Mouse (Mus musculus): ENCODE results near the gene Maff. TPM values are rescaled to one million over a fixed set of nuclear protein-coding genes. Genes with fewer than 3 reads are reported as not detected.

Gene Maff
- polyA plus RNA-seq (2012; rRNA removed) = 3.2 and 3.7 TPM in 2 replicates

DNA sequence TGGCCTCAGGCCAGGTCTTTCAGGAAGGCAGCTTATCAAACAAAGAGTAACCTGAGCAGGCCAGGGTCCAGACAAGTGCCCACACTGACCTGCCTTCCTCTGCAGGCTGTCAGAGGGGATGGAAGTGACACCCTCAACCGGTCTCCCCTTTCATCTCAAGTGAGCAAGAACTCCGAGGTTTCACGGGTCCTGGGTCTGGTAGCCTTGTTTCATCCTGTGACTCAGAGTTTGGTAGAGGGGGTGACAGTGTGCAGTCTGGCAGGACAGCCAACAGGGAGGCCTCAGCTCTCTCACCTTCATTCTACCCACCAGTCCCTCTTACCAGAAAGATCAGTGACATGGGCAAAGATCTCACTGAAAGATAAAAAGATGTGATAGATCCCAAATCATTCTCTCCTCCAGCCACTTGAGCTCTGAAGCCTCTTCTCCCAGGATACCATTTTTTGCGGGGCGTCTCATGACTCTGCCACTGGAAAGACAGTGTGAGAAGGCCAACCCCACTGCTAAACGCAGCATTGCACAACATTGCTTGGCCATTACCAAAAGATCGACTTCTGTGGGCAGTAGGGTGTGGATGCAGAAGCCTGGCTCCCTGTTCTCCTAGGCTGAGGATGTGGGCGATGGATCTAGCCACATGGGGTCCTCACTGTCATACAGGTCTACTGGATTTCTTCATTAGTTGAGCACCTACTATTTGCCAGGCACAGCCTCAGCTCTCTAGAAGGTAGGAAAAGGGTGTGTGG lies at the start of gene Maff:
TSS of gene Maff (plus strand) at position 571 of the 743 bp plus-strand sequence.

DNA sequence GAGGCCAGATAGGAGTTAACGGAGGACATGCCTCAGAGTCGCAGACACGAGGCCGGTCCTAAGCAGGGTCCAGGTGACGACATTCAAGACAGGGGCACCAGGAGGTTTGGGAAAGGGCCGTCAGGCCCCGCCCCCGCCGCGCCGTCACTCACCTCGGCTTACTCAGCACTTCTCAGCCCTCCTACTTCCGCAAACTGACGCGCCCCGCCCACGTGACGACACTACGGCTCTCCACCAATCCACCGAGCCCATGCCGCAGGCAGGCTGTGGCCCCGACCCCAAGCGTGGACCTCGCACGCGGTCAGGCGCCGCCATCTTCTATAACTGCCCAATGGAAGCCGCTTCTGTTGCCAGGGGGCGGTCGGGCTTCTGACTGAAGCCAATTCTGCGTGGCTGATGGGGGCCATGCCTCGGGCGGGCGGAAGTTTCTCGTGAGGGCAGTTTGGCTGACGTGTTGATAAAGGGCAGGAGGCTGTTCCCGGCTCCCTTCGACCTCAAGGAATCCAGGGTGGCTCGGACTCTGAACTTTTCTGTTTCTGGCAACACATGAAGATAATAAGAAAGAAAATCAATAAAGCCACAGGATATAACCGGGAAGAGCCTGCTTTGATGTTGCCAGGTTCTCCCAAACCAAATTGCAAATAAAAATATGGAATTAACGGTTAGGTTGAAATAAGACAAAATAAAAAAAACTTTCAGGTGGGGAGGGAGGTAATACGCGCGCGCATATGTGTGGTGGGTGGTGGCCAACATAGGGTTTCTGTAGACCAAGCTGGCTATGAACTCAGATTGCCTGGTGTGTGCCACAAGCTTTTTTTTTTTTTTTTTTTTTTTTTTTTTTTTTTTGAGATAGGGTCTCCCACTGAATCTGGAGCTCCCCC lies 18.1 kb upstream of the Maff start, which contains the start of gene Pla2g6:
TSS of gene Pla2g6 (minus strand) at position 333 of the 881 bp plus-strand sequence.

DNA sequence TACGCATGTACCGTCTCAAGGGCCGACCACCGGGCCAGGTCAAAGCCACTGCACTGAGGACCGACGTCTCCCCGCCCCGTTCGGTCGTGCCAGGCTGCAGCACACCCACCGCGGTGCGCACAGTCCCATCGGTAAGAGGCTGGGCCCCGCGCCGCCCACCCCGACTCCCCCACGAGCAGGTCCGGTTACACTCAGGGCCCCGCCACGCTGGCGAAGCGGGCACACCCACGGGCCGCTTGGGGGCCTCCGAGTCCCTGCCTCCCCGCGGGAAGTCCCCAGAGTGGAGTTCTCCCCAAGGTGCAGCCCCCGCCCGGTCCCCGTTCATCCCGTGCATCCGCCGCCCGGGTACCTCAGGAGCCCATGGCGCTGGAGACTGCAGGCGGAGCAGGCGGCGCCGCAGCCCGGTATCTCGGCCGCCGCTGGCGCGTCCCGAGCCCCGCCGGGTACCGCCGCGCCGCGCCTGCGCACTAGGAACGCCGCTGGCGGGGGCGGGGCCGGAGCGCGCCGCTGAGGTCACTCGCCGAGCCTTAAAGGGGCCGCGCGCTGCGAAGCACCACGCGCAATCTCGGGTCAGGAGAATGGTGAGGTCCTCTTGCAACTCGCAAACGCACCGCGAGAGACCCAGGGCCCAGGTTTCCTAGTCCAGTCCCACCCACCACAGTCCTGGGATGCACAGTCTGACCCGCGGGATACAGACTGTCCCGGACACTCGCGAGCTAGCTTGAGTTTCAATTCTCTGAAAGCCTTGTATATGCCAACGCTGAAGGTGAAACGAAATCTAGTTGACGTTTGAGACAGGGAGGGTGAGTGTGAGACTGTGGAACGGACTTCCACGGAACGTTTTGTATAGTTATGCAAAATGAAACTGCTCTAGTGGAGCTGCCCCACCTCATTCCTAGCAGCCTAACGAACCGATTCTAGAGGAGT lies 56.7 kb downstream of the Maff start, which contains the start of gene Tmem184b:
TSS of gene Tmem184b (minus strand) at position 734 of the 927 bp plus-strand sequence.

Other genes with a start within 250 kb of the Maff start
- 22.3 and 27.5 TPM in 2 replicates for gene Micall1, start 237.7 kb upstream of the Maff start, polyA plus RNA-seq (2012; rRNA removed)
- gene Polr2f, start 205.6 kb upstream of the Maff start, polyA plus RNA-seq (2012; rRNA removed) = 182 and 194 TPM in 2 replicates
- 16.1 and 16.8 TPM in 2 replicates for gene 1700088E04Rik, start 205.4 kb upstream of the Maff start, polyA plus RNA-seq (2012; rRNA removed)
- gene Sox10, start 181.4 kb upstream of the Maff start, polyA plus RNA-seq (2012; rRNA removed) = 5.8 and 20.4 TPM in 2 replicates
- gene Pick1, start 117.4 kb upstream of the Maff start, polyA plus RNA-seq (2012; rRNA removed) = 117 and 118 TPM in 2 replicates
- 2.3 TPM in 2 replicates for gene Gm49486, start 117.2 kb upstream of the Maff start, polyA plus RNA-seq (2012; rRNA removed)
- gene Slc16a8, start 91.9 kb upstream of the Maff start, polyA plus RNA-seq (2012; rRNA removed) = 0.34 and 0.35 TPM in 2 replicates
- 1.6 and 1.7 TPM in 2 replicates for gene Baiap2l2, start 61.1 kb upstream of the Maff start, polyA plus RNA-seq (2012; rRNA removed)
- gene Pla2g6, start 18.2 kb upstream of the Maff start, polyA plus RNA-seq (2012; rRNA removed) = 99.6 and 99.9 TPM in 2 replicates
- 48.8 and 63.0 TPM in 2 replicates for gene Tmem184b, start 56.9 kb downstream of the Maff start, polyA plus RNA-seq (2012; rRNA removed)
- gene Csnk1e, start 108.9 kb downstream of the Maff start, polyA plus RNA-seq (2012; rRNA removed) = 351 and 357 TPM in 2 replicates
- 0.36 and 0.53 TPM in 2 replicates for gene Kcnj4, start 158.6 kb downstream of the Maff start, polyA plus RNA-seq (2012; rRNA removed)
- gene Kdelr3, start 169.8 kb downstream of the Maff start, polyA plus RNA-seq (2012; rRNA removed) = 11.9 and 34.4 TPM in 2 replicates
- gene Ddx17, start 200.1 kb downstream of the Maff start, polyA plus RNA-seq (2012; rRNA removed) = 804 and 850 TPM in 2 replicates